Mouse (Mus musculus): ENCODE data around the gene Pemt. TPM values are rescaled to one million over a fixed set of nuclear protein-coding genes. Genes with fewer than 3 reads are reported as not detected.

Gene Pemt
- polyA plus RNA-seq, 1 experiment = 0.49 TPM

- Histone ChIP-seq H3K4me1 (ENCODE audit: control insufficient read depth) (peaks cover 18% of the 10 kb centered on the region), H3K36me3 (ENCODE audit: control insufficient read depth) (no peaks in the 10 kb centered on the region), H3K27me3 (ENCODE audit: control insufficient read depth) (no peaks in the 10 kb centered on the region), H3K9me3 (ENCODE audit: control insufficient read depth, low read length) (no peaks in the 10 kb centered on the region), H3K4me3 (replicated peaks) (no peak overlapping the region)
- TF ChIP-seq GATA1 (IDR thresholded peaks at IDR 0.05; ENCODE audit: low read length) (no peak), TAL1 (IDR thresholded peaks at IDR 0.05; ENCODE audit: low read length) (no peak)
Measured at GRCm38 (mm10) chr11:60084589-60084988, 38.3 kb upstream of the Pemt start.

DNA sequence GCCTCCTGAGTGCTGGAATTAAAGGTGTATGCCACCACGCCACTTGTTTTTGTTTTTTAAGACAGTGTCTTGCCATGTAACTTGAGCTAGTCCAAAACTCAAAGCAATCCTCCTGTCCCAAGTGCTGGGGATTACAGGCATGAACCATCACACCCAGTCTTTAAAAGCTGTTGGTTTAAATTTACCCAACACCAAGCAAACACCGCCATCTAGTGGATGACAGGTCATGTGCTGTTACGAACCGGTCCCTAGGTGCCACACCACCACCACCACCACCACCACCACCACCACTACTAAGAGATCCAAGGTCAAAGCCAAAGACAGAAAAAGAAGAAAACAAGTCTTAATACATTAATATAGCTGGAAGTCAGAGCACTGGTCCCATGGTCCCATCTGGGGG is 30.5 kb upstream of the Pemt start:
- Histone ChIP-seq H3K4me3 (replicated peaks) (no peak overlapping the region), H3K4me1 (ENCODE audit: control insufficient read depth) (no peaks in the 10 kb centered on the region), H3K9me3 (ENCODE audit: control insufficient read depth, low read length) (no peaks in the 10 kb centered on the region), H3K27me3 (ENCODE audit: control insufficient read depth) (no peaks in the 10 kb centered on the region), H3K36me3 (ENCODE audit: control insufficient read depth) (no peaks in the 10 kb centered on the region)
- TF ChIP-seq GATA1 (IDR thresholded peaks at IDR 0.05; ENCODE audit: low read length) = no peak
- no peak for TF ChIP-seq TAL1 (IDR thresholded peaks at IDR 0.05; ENCODE audit: low read length)

DNA sequence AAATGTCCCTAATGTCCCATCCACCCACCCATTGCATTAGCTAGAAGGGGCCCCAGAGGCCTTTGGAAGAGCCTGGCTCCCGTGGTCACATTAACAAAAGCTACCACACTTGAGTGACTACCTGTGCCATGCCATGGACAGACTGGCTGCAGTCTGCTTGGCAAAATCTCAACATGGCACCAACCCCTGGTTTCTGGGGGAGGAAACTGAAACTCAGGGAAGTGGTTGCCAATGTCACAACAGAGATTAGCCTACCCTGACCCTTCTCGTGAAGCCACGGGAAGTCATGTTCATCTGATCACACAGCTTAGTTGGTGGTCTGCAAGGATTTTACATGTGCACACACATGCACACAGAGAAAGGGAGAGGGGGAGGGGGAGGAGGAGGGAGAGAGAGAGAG is 29.9 kb upstream of the Pemt start:
- TF ChIP-seq TAL1 (IDR thresholded peaks at IDR 0.05; ENCODE audit: low read length) (no peak), GATA1 (IDR thresholded peaks at IDR 0.05; ENCODE audit: low read length) (no peak)
- no peaks in the 10 kb centered on the region for H3K27me3 ChIP-seq (ENCODE audit: control insufficient read depth)

GRCm38 (mm10) chr11:60073936-60074502 is 27.7 kb upstream of the Pemt start:
- Histone ChIP-seq H3K27me3 (ENCODE audit: control insufficient read depth) (no peaks in the 10 kb centered on the region), H3K4me3 (replicated peaks) (no peak overlapping the region), H3K4me1 (ENCODE audit: control insufficient read depth) (peaks cover 4% of the 10 kb centered on the region), H3K36me3 (ENCODE audit: control insufficient read depth) (no peaks in the 10 kb centered on the region), H3K9me3 (ENCODE audit: control insufficient read depth, low read length) (no peaks in the 10 kb centered on the region)
- TF ChIP-seq TAL1 (IDR thresholded peaks at IDR 0.05; ENCODE audit: low read length) = no peak
- no peak for TF ChIP-seq GATA1 (IDR thresholded peaks at IDR 0.05; ENCODE audit: low read length)

More for the DNA sequence above, 29.9 kb upstream of the Pemt start:
- Histone ChIP-seq H3K4me1 (ENCODE audit: control insufficient read depth) (peaks cover 2% of the 10 kb centered on the region), H3K36me3 (ENCODE audit: control insufficient read depth) (no peaks in the 10 kb centered on the region), H3K9me3 (ENCODE audit: control insufficient read depth, low read length) (no peaks in the 10 kb centered on the region), H3K4me3 (replicated peaks) (no peak overlapping the region)

DNA sequence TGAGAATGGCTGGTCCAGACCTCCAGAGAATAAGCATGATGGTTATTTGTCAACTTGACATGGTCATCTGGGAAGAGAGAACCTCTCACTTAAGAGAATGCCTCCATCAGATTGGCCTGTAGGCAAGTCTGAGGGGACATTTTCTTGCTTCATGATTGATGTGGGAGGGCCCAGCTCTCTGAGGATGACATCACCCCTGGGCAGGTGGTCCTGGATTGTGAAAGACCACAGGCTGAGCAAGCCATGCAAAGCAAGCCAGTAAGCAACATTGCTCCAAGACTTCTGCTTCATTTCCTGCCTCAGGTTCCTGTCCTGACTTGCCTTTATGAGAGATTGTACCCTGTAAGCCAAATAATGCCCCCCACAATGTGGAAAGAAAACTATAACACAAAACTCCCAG is 26.8 kb upstream of the Pemt start:
- H3K9me3 ChIP-seq (ENCODE audit: control insufficient read depth, low read length) = no peaks in the 10 kb centered on the region
- TF ChIP-seq TAL1 (IDR thresholded peaks at IDR 0.05; ENCODE audit: low read length) = no peak
- no peak for TF ChIP-seq GATA1 (IDR thresholded peaks at IDR 0.05; ENCODE audit: low read length)
- H3K27me3 ChIP-seq (ENCODE audit: control insufficient read depth) = no peaks in the 10 kb centered on the region
- no peaks in the 10 kb centered on the region for H3K36me3 ChIP-seq (ENCODE audit: control insufficient read depth)
- H3K4me3 ChIP-seq (replicated peaks) = no peak overlapping the region
- H3K4me1 ChIP-seq (ENCODE audit: control insufficient read depth) = peaks cover 4% of the 10 kb centered on the region

GRCm38 (mm10) chr11:60071221-60071620 is 24.9 kb upstream of the Pemt start:
- H3K4me1 ChIP-seq (ENCODE audit: control insufficient read depth) = peaks cover 4% of the 10 kb centered on the region
- no peak for TF ChIP-seq GATA1 (IDR thresholded peaks at IDR 0.05; ENCODE audit: low read length)
- TF ChIP-seq TAL1 (IDR thresholded peaks at IDR 0.05; ENCODE audit: low read length) = no peak
- H3K27me3 ChIP-seq (ENCODE audit: control insufficient read depth) = no peaks in the 10 kb centered on the region
- no peaks in the 10 kb centered on the region for H3K36me3 ChIP-seq (ENCODE audit: control insufficient read depth)
- H3K4me3 ChIP-seq (replicated peaks) = no peak overlapping the region
- H3K9me3 ChIP-seq (ENCODE audit: control insufficient read depth, low read length) = no peaks in the 10 kb centered on the region

- Histone ChIP-seq H3K9me3 (ENCODE audit: control insufficient read depth, low read length) (no peaks in the 10 kb centered on the region), H3K27me3 (ENCODE audit: control insufficient read depth) (no peaks in the 10 kb centered on the region), H3K4me3 (replicated peaks) (no peak overlapping the region), H3K36me3 (ENCODE audit: control insufficient read depth) (no peaks in the 10 kb centered on the region), H3K4me1 (ENCODE audit: control insufficient read depth) (peaks cover 4% of the 10 kb centered on the region)
- TF ChIP-seq TAL1 (IDR thresholded peaks at IDR 0.05; ENCODE audit: low read length) (no peak), GATA1 (IDR thresholded peaks at IDR 0.05; ENCODE audit: low read length) (no peak)
Measured at GRCm38 (mm10) chr11:60070599-60070998, 24.3 kb upstream of the Pemt start.

- Histone ChIP-seq H3K4me1 (ENCODE audit: control insufficient read depth) (peaks cover 4% of the 10 kb centered on the region), H3K4me3 (replicated peaks) (no peak overlapping the region), H3K9me3 (ENCODE audit: control insufficient read depth, low read length) (no peaks in the 10 kb centered on the region), H3K36me3 (ENCODE audit: control insufficient read depth) (no peaks in the 10 kb centered on the region), H3K27me3 (ENCODE audit: control insufficient read depth) (no peaks in the 10 kb centered on the region)
- TF ChIP-seq TAL1 (IDR thresholded peaks at IDR 0.05; ENCODE audit: low read length) (no peak), GATA1 (IDR thresholded peaks at IDR 0.05; ENCODE audit: low read length) (no peak)
Measured at GRCm38 (mm10) chr11:60068631-60069030, 22.3 kb upstream of the Pemt start.

- Histone ChIP-seq H3K4me3 (replicated peaks) (no peak overlapping the region), H3K27me3 (ENCODE audit: control insufficient read depth) (no peaks in the 10 kb centered on the region)
- TF ChIP-seq GATA1 (IDR thresholded peaks at IDR 0.05; ENCODE audit: low read length) (no peak), TAL1 (IDR thresholded peaks at IDR 0.05; ENCODE audit: low read length) (no peak)
Measured at GRCm38 (mm10) chr11:60067646-60068045, 21.4 kb upstream of the Pemt start.

DNA sequence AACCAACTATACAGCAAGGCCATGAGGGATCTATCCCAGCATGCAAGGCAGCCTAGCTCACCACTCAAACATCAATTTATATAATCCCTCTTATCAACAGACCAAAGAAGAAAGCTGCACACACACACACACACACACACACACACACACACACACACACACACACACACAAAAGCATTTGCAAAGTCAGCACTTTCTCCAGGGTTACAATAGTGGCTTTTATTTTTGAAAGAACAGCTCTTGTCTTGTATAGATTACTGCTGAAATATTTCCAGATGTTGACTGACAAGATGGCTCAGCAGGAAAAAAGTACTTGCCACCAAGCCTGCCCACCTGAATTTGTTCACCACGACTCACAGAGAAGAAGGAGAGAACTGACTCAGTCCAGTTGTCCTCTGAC is 19.0 kb upstream of the Pemt start:
- no peaks in the 10 kb centered on the region for H3K9me3 ChIP-seq (ENCODE audit: control insufficient read depth, low read length)
- no peak for TF ChIP-seq GATA1 (IDR thresholded peaks at IDR 0.05; ENCODE audit: low read length)
- no peak for TF ChIP-seq TAL1 (IDR thresholded peaks at IDR 0.05; ENCODE audit: low read length)
- H3K4me3 ChIP-seq (replicated peaks) = no peak overlapping the region
- peaks cover 15% of the 10 kb centered on the region for H3K4me1 ChIP-seq (ENCODE audit: control insufficient read depth)
- no peaks in the 10 kb centered on the region for H3K27me3 ChIP-seq (ENCODE audit: control insufficient read depth)
- H3K36me3 ChIP-seq (ENCODE audit: control insufficient read depth) = no peaks in the 10 kb centered on the region

More at GRCm38 (mm10) chr11:60067646-60068045, 21.4 kb upstream of the Pemt start:
- H3K4me1 ChIP-seq (ENCODE audit: control insufficient read depth) = peaks cover 5% of the 10 kb centered on the region
- no peaks in the 10 kb centered on the region for H3K36me3 ChIP-seq (ENCODE audit: control insufficient read depth)
- H3K9me3 ChIP-seq (ENCODE audit: control insufficient read depth, low read length) = no peaks in the 10 kb centered on the region
